Mouse (Mus musculus) ES-E14 (cell line): ENCODE measurements at regions not wholly inside any gene's neighbourhood (a gene's known extent, or its start where the extent isn't known, plus 50 kb on each side); places are given as distances from the start of the nearest gene placed in this dataset.

Experiments used
- HCFC1 ChIP-seq: IDR thresholded peaks from 2 replicates; pipeline ENCODE4 v1.6.1; 2012; ENCODE audit warnings: low read length, inconsistent platforms, borderline replicate concordance; ENCODE audit not compliant: insufficient read depth
- ZNF384 ChIP-seq: IDR thresholded peaks from 2 replicates; pipeline ENCODE4 v1.6.1; 2012; ENCODE audit warnings: low read depth, low read length, inconsistent platforms

DNA sequence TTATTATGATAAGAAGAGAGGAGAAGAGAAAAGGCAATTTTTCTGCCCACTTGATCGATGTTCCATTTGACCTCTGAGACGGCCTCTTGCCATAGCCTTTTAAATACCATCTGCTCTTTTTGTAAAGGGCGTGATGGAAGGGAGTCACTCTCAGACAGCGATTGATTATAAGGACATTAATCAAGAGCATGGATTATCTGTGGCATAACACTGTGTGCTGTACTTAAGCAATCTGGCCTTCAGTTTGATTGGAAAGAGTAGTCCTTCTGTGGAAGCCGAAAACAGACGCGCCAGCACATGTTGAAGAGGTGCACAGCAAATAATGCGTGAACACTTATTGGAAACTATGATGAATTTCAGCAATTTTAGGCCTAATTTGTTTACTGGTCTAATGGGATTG is 685.4 kb upstream of the Robo1 start:
- TF ChIP-seq ZNF384 (no peak), HCFC1 (no peak)
